Mouse (Mus musculus) myocyte (in vitro differentiated cells): Measurements from ENCODE around the gene Fut2. TPM values are rescaled to one million over a fixed set of nuclear protein-coding genes. Genes with fewer than 3 reads are reported as not detected.

Experiments
- H3K27me3 ChIP-seq: one replicate; pipeline ENCODE4 v1.6.1; 2011; ENCODE audit not compliant: control insufficient read depth, insufficient read depth, insufficient read length
- H3K36me3 ChIP-seq: one replicate; pipeline ENCODE4 v1.6.1; 2011; ENCODE audit not compliant: control insufficient read depth, insufficient read depth
- H3K4me2 ChIP-seq: one replicate; pipeline ENCODE4 v1.6.1; 2011; ENCODE audit warnings: low read depth, control low read depth
- H3K4me3 ChIP-seq: one replicate; pipeline ENCODE4 v1.5.1; 2011; ENCODE audit warnings: mild to moderate bottlenecking, control low read depth, moderate library complexity
- H3K79me2 ChIP-seq: one replicate; pipeline ENCODE4 v1.6.1; 2011; ENCODE audit not compliant: control insufficient read depth, insufficient read depth
- H3ac ChIP-seq: one replicate; pipeline ENCODE4 v1.6.1; 2011; ENCODE audit not compliant: control insufficient read depth, insufficient read length
- CEBPB ChIP-seq: IDR thresholded peaks from 2 replicates; pipeline ENCODE4 v1.6.1; 2011; ENCODE audit warnings: mild to moderate bottlenecking, moderate library complexity; ENCODE audit not compliant: poor library complexity, insufficient read depth, severe bottlenecking
- E2F4 ChIP-seq: IDR thresholded peaks from one replicate; pipeline ENCODE4 v1.6.1; 2011; ENCODE audit warnings: mild to moderate bottlenecking, control low read depth, moderate library complexity; ENCODE audit not compliant: insufficient read depth
- MAX ChIP-seq: IDR thresholded peaks from one replicate; pipeline ENCODE4 v1.6.1; 2011; ENCODE audit warnings: low read depth, mild to moderate bottlenecking, control low read depth
- MYOD1 ChIP-seq, 3 experiments: IDR thresholded peaks; one replicate each; pipeline ENCODE4 v1.6.1; 2011; ENCODE audit warnings: control low read depth in 2 of 3, low read depth in 2 of 3, mild to moderate bottlenecking in 2 of 3, moderate library complexity in 1 of 3; ENCODE audit not compliant: insufficient read length in 2 of 3, control insufficient read depth in 1 of 3
- MYOG ChIP-seq, 3 experiments: IDR thresholded peaks; one replicate each; pipeline ENCODE4 v1.6.1; 2011; ENCODE audit warnings: control low read depth in 2 of 3, low read depth in 2 of 3, mild to moderate bottlenecking in 2 of 3; ENCODE audit not compliant: insufficient read length in 2 of 3, control insufficient read depth in 1 of 3, insufficient read depth in 1 of 3
- POLR2A ChIP-seq: IDR thresholded peaks from one replicate; pipeline ENCODE4 v1.6.1; 2011; ENCODE audit warnings: low read depth, mild to moderate bottlenecking, control low read depth, moderate library complexity; ENCODE audit not compliant: insufficient read length
- POLR2AphosphoS2 ChIP-seq: IDR thresholded peaks from one replicate; pipeline ENCODE4 v1.6.1; 2011; ENCODE audit warnings: low read depth, control low read depth; ENCODE audit not compliant: insufficient read length
- REST ChIP-seq: IDR thresholded peaks from one replicate; pipeline ENCODE4 v1.6.1; 2011; ENCODE audit warnings: mild to moderate bottlenecking, control low read depth, moderate library complexity; ENCODE audit not compliant: insufficient read depth, insufficient read length
- SRF ChIP-seq: IDR thresholded peaks from one replicate; pipeline ENCODE4 v1.6.1; 2011; ENCODE audit warnings: low read depth; ENCODE audit not compliant: control insufficient read depth, insufficient read length
- TCF12 ChIP-seq: IDR thresholded peaks from one replicate; pipeline ENCODE4 v1.6.1; 2011; ENCODE audit warnings: mild to moderate bottlenecking, control low read depth; ENCODE audit not compliant: poor library complexity, insufficient read depth, severe bottlenecking
- TCF3 ChIP-seq: IDR thresholded peaks from one replicate; pipeline ENCODE4 v1.6.1; 2011; ENCODE audit warnings: low read depth, control low read depth; ENCODE audit not compliant: insufficient read length
- USF1 ChIP-seq: IDR thresholded peaks from one replicate; pipeline ENCODE4 v1.6.1; 2011; ENCODE audit warnings: low read depth, mild to moderate bottlenecking, control low read depth, moderate library complexity
- polyA plus RNA-seq: library from polyadenylated mRNA; unstranded; fragments of >200 nt; fragmentation: generic; extraction: Trizol; gene quantifications from one replicate; pipeline ENCODE4 v1.2.1, GENCODE M21; 2012; ENCODE audit warnings: missing spikeins

Gene Fut2
- polyA plus RNA-seq, 1 experiment, result 0.41 TPM

- Histone ChIP-seq H3ac (no peak overlapping the region), H3K36me3 (no peaks in the 10 kb centered on the region), H3K79me2 (peaks cover 3% of the 10 kb centered on the region), H3K4me3 (no peak overlapping the region), H3K27me3 (no peaks in the 10 kb centered on the region), H3K4me2 (no peak overlapping the region)
- no peak for TF ChIP-seq REST
- TF ChIP-seq CEBPB, result no peak
- peak; percentile 57 for TF ChIP-seq POLR2AphosphoS2
- TF ChIP-seq MAX, result no peak
- TF ChIP-seq USF1, result no peak
Measured at GRCm38 (mm10) chr7:45709036-45709435, 42.8 kb upstream of the Fut2 start.

GRCm38 (mm10) chr7:45708221-45708761 is 42.1 kb upstream of the Fut2 start:
- Histone ChIP-seq H3K36me3 (no peaks in the 10 kb centered on the region), H3ac (no peak overlapping the region), H3K4me2 (peak overlapping the region; percentile 73), H3K4me3 (peak overlapping the region; percentile 51), H3K27me3 (no peaks in the 10 kb centered on the region), H3K79me2 (no peaks in the 10 kb centered on the region)
- TF ChIP-seq POLR2AphosphoS2, result peak; percentile 84
- TF ChIP-seq MAX, result no peak
- TF ChIP-seq MYOG (IDR thresholded peaks at IDR 0.05; ENCODE audit: control insufficient read depth in 1 of 3, insufficient read depth in 1 of 3, insufficient read length in 2 of 3, low read depth in 2 of 3), result no peak
- no peak for TF ChIP-seq TCF12

- Histone ChIP-seq H3ac (peak overlapping the region; percentile 73), H3K36me3 (no peaks in the 10 kb centered on the region), H3K4me2 (peak overlapping the region; percentile 73), H3K4me3 (peak overlapping the region; percentile 51), H3K79me2 (no peaks in the 10 kb centered on the region), H3K27me3 (no peaks in the 10 kb centered on the region)
- TF ChIP-seq MYOD1 (IDR thresholded peaks at IDR 0.05; ENCODE audit: control insufficient read depth in 1 of 3, insufficient read length in 2 of 3, low read depth in 2 of 3), result peak in 2 of 3 experiments; percentile 21 to 27
- no peak for TF ChIP-seq MYOG (IDR thresholded peaks at IDR 0.05; ENCODE audit: control insufficient read depth in 1 of 3, insufficient read depth in 1 of 3, insufficient read length in 2 of 3, low read depth in 2 of 3)
- TF ChIP-seq POLR2AphosphoS2, result peak; percentile 92
- no peak for TF ChIP-seq E2F4
- no peak for TF ChIP-seq SRF
- no peak for TF ChIP-seq REST
- peak; percentile 82 for TF ChIP-seq USF1
- no peak for TF ChIP-seq TCF3
- TF ChIP-seq POLR2A, result peak; percentile 54
- TF ChIP-seq CEBPB, result no peak
- no peak for TF ChIP-seq TCF12
- no peak for TF ChIP-seq MAX
Measured at GRCm38 (mm10) chr7:45707375-45707967, 41.3 kb upstream of the Fut2 start.

- no peak for TF ChIP-seq MAX
- no peak for TF ChIP-seq E2F4
- peak in 1 of 3 experiments; percentile 27 for TF ChIP-seq MYOD1 (IDR thresholded peaks at IDR 0.05; ENCODE audit: control insufficient read depth in 1 of 3, insufficient read length in 2 of 3, low read depth in 2 of 3)
- TF ChIP-seq USF1, result no peak
- no peak for TF ChIP-seq REST
- TF ChIP-seq POLR2AphosphoS2, result peak; percentile 82
- TF ChIP-seq TCF12, result no peak
- TF ChIP-seq SRF, result no peak
- peak; percentile 79 for TF ChIP-seq POLR2A
- TF ChIP-seq TCF3, result no peak
- peak in 1 of 3 experiments; percentile 11 for TF ChIP-seq MYOG (IDR thresholded peaks at IDR 0.05; ENCODE audit: control insufficient read depth in 1 of 3, insufficient read depth in 1 of 3, insufficient read length in 2 of 3, low read depth in 2 of 3)
- no peak for TF ChIP-seq CEBPB
- peak overlapping the region; percentile 51 for H3K4me3 ChIP-seq
- no peaks in the 10 kb centered on the region for H3K36me3 ChIP-seq
- peak overlapping the region; percentile 73 for H3K4me2 ChIP-seq
- peak overlapping the region; percentile 73 for H3ac ChIP-seq
- no peaks in the 10 kb centered on the region for H3K27me3 ChIP-seq
- H3K79me2 ChIP-seq, result no peaks in the 10 kb centered on the region
Measured at GRCm38 (mm10) chr7:45706721-45707241, 40.6 kb upstream of the Fut2 start.

- no peaks in the 10 kb centered on the region for H3K36me3 ChIP-seq
- peak overlapping the region; percentile 73 for H3K4me2 ChIP-seq
- H3ac ChIP-seq, result peak overlapping the region; percentile 73
- H3K27me3 ChIP-seq, result no peaks in the 10 kb centered on the region
- peak overlapping the region; percentile 51 for H3K4me3 ChIP-seq
- H3K79me2 ChIP-seq, result no peaks in the 10 kb centered on the region
- TF ChIP-seq MYOD1 (IDR thresholded peaks at IDR 0.05; ENCODE audit: control insufficient read depth in 1 of 3, insufficient read length in 2 of 3, low read depth in 2 of 3), result no peak
- TF ChIP-seq USF1, result no peak
- peak; percentile 35 for TF ChIP-seq POLR2A
- peak; percentile 48 for TF ChIP-seq POLR2AphosphoS2
- TF ChIP-seq MYOG (IDR thresholded peaks at IDR 0.05; ENCODE audit: control insufficient read depth in 1 of 3, insufficient read depth in 1 of 3, insufficient read length in 2 of 3, low read depth in 2 of 3), result no peak
Measured at GRCm38 (mm10) chr7:45705873-45706281, 39.7 kb upstream of the Fut2 start.
